Mouse (Mus musculus) embryonic facial prominence, embryonic 13.5 days (tissue): ENCODE results near the gene Dpep2nb. TPM values are rescaled to one million over a fixed set of nuclear protein-coding genes. Genes with fewer than 3 reads are reported as not detected.
"Not testable (repeated sequence)": the region's sequence is repeated elsewhere in the genome, so short reads cannot be mapped to it uniquely, and the experiment has no call there.

ENCODE experiments used
- ATAC-seq: fragments of 200-750 bp; cut with Nextera tagmentation; 2 replicates; pipeline ENCODE4 v1.8.0; 2017; ENCODE audit warnings: low read depth; ENCODE audit not compliant: insufficient number of reproducible peaks, insufficient read depth, low FRiP score, low TSS enrichment
- H3K27ac ChIP-seq: fragments of 300-500 bp; sonication (generic); 2 replicates; pipeline ENCODE4 v1.5.1; 2015; ENCODE audit warnings: moderate library complexity, mild to moderate bottlenecking, inconsistent platforms
- H3K27me3 ChIP-seq: fragments of 300-500 bp; sonication (generic); 2 replicates; pipeline ENCODE4 v1.6.1; 2015; ENCODE audit warnings: mild to moderate bottlenecking, inconsistent platforms
- H3K36me3 ChIP-seq: fragments of 300-500 bp; sonication (generic); 2 replicates; pipeline ENCODE4 v1.6.1; 2015; ENCODE audit warnings: mild to moderate bottlenecking, inconsistent platforms
- H3K4me1 ChIP-seq: fragments of 300-500 bp; sonication (generic); 2 replicates; pipeline ENCODE4 v1.6.1; 2015; ENCODE audit warnings: inconsistent platforms
- H3K4me2 ChIP-seq: fragments of 300-500 bp; sonication (generic); 2 replicates; pipeline ENCODE4 v1.6.1; 2015; ENCODE audit warnings: moderate library complexity, mild to moderate bottlenecking, inconsistent platforms
- H3K4me3 ChIP-seq: fragments of 300-500 bp; sonication (generic); 2 replicates; pipeline ENCODE4 v1.5.1; 2015; ENCODE audit warnings: mild to moderate bottlenecking, inconsistent platforms
- H3K9ac ChIP-seq: fragments of 300-500 bp; sonication (generic); 2 replicates; pipeline ENCODE4 v1.6.1; 2015; ENCODE audit warnings: mild to moderate bottlenecking, inconsistent platforms
- H3K9me3 ChIP-seq: fragments of 300-500 bp; sonication (generic); 2 replicates; pipeline ENCODE4 v1.6.1; 2016; ENCODE audit warnings: inconsistent platforms
- WGBS: fragments of 180-500 bp; shearing (Covaris S2); methylation state at CpG from one replicate; pipeline ENCODE4 v1.1.7; 2015; ENCODE audit warnings: mixed read lengths; 5-methylcytosine and 5-hydroxymethylcytosine counted together
- polyA plus RNA-seq: library from polyadenylated mRNA; unstranded; fragments of >200 nt; fragmentation: Nextera tagmentation; extraction: Ambion mirVana; gene quantifications from 2 replicates; pipeline ENCODE4 v1.2.1, GENCODE M21; 2015

Gene Dpep2nb
- polyA plus RNA-seq, 1 experiment from 2014 or later = not detected

GRCm38 (mm10) chr8:106004538-106005207, 1.1 kb downstream of the Dpep2nb start:
- Histone ChIP-seq H3K4me2 (no peak overlapping the region), H3K9ac (no peak overlapping the region), H3K4me1 (no peaks in the 10 kb centered on the region), H3K9me3 (no peaks in the 10 kb centered on the region), H3K27ac (no peak overlapping the region), H3K27me3 (no peaks in the 10 kb centered on the region), H3K36me3 (peaks cover 4% of the 10 kb centered on the region; the same call in 1 of the 2 replicates), H3K4me3 (no peak overlapping the region)
- ATAC-seq = no peak
- WGBS = 79% methylated on average over 8 of the region's 8 CpGs

- Histone ChIP-seq H3K27me3 (no peaks in the 10 kb centered on the region), H3K9me3 (no peaks in the 10 kb centered on the region), H3K4me2 (no peak overlapping the region), H3K9ac (no peak overlapping the region), H3K4me3 (no peak overlapping the region), H3K4me1 (no peaks in the 10 kb centered on the region), H3K36me3 (no peaks in the 10 kb centered on the region), H3K27ac (no peak overlapping the region)
- 84% methylated on average over 4 of the region's 4 CpGs for WGBS
- no peak for ATAC-seq
Observed at GRCm38 (mm10) chr8:106001908-106002307, 3.9 kb downstream of the Dpep2nb start.

- Histone ChIP-seq H3K4me1 (no peaks in the 10 kb centered on the region), H3K27ac (no peak overlapping the region), H3K36me3 (no peaks in the 10 kb centered on the region), H3K4me2 (no peak overlapping the region), H3K27me3 (no peaks in the 10 kb centered on the region), H3K9ac (no peak overlapping the region), H3K4me3 (no peak overlapping the region), H3K9me3 (no peaks in the 10 kb centered on the region)
- ATAC-seq = no peak
- 80% methylated on average over 2 of the region's 2 CpGs for WGBS
Observed at GRCm38 (mm10) chr8:105998971-105999370, 6.8 kb downstream of the Dpep2nb start.

GRCm38 (mm10) chr8:105996359-105996758, 9.4 kb downstream of the Dpep2nb start:
- no peaks in the 10 kb centered on the region for H3K27me3 ChIP-seq
- H3K4me2 ChIP-seq = no peak overlapping the region
- no peaks in the 10 kb centered on the region for H3K36me3 ChIP-seq
- no peaks in the 10 kb centered on the region for H3K9me3 ChIP-seq
- WGBS = 78% methylated on average over 7 of the region's 7 CpGs
- no peak for ATAC-seq
- no peaks in the 10 kb centered on the region for H3K4me1 ChIP-seq
- H3K9ac ChIP-seq = no peak overlapping the region
- no peak overlapping the region for H3K4me3 ChIP-seq
- H3K27ac ChIP-seq = no peak overlapping the region

- H3K9me3 ChIP-seq = no peaks in the 10 kb centered on the region
- no peaks in the 10 kb centered on the region for H3K4me1 ChIP-seq
- H3K27ac ChIP-seq = no peak overlapping the region
- no peak overlapping the region for H3K9ac ChIP-seq
- H3K27me3 ChIP-seq = no peaks in the 10 kb centered on the region
- ATAC-seq = no peak
- no peak overlapping the region for H3K4me3 ChIP-seq
- H3K4me2 ChIP-seq = no peak overlapping the region
- no peaks in the 10 kb centered on the region for H3K36me3 ChIP-seq
- 58% methylated on average over 4 of the region's 4 CpGs for WGBS
Observed at GRCm38 (mm10) chr8:105993226-105993625, 12.5 kb downstream of the Dpep2nb start.

- Histone ChIP-seq H3K27me3 (no peaks in the 10 kb centered on the region), H3K4me3 (no peak overlapping the region), H3K27ac (no peak overlapping the region), H3K4me1 (no peaks in the 10 kb centered on the region), H3K9ac (no peak overlapping the region), H3K9me3 (no peaks in the 10 kb centered on the region), H3K36me3 (no peaks in the 10 kb centered on the region), H3K4me2 (no peak overlapping the region)
- ATAC-seq = no peak
- 57% methylated on average over 5 of the region's 5 CpGs for WGBS
Observed at GRCm38 (mm10) chr8:105992499-105992898, 13.3 kb downstream of the Dpep2nb start.

GRCm38 (mm10) chr8:105991546-105991945, 14.2 kb downstream of the Dpep2nb start:
- no peaks in the 10 kb centered on the region for H3K27me3 ChIP-seq
- H3K4me3 ChIP-seq = no peak overlapping the region
- no peak overlapping the region for H3K27ac ChIP-seq
- H3K36me3 ChIP-seq = no peaks in the 10 kb centered on the region
- ATAC-seq = no peak
- H3K4me1 ChIP-seq = no peaks in the 10 kb centered on the region
- H3K4me2 ChIP-seq = no peak overlapping the region
- WGBS = 80% methylated on average over 2 of the region's 2 CpGs
- no peaks in the 10 kb centered on the region for H3K9me3 ChIP-seq
- no peak overlapping the region for H3K9ac ChIP-seq

- no peaks in the 10 kb centered on the region for H3K4me1 ChIP-seq
- 11% methylated on average over 15 of the region's 15 CpGs for WGBS
- H3K4me3 ChIP-seq = no peak within 1 kb of the TSS
- ATAC-seq = peak; percentile 62; the same call in 1 of the 2 replicates
- no peak within 1 kb of the TSS for H3K27ac ChIP-seq
- H3K4me2 ChIP-seq = peak within 1 kb of the TSS; percentile 39
- no peaks in the 10 kb centered on the region for H3K36me3 ChIP-seq
- no peaks in the 10 kb centered on the region for H3K27me3 ChIP-seq
- H3K9me3 ChIP-seq = no peaks in the 10 kb centered on the region
- H3K9ac ChIP-seq = peak within 1 kb of the TSS; percentile 40; the same call in 1 of the 2 replicates
Observed at GRCm38 (mm10) chr8:105990856-105991387, 14.9 kb downstream of the Dpep2nb start, which contains the start of gene Dus2. Dus2 (plus strand) TSS chr8:105991337.

GRCm38 (mm10) chr8:105988546-105988945, 17.2 kb downstream of the Dpep2nb start:
- H3K27me3 ChIP-seq = no peaks in the 10 kb centered on the region
- H3K4me2 ChIP-seq = no peak overlapping the region
- no peaks in the 10 kb centered on the region for H3K4me1 ChIP-seq
- H3K9ac ChIP-seq = no peak overlapping the region
- WGBS = 84% methylated on average over 11 of the region's 11 CpGs
- H3K27ac ChIP-seq = no peak overlapping the region
- ATAC-seq = no peak
- H3K4me3 ChIP-seq = no peak overlapping the region
- H3K36me3 ChIP-seq = no peaks in the 10 kb centered on the region
- H3K9me3 ChIP-seq = no peaks in the 10 kb centered on the region

- ATAC-seq, H3K4me2 ChIP-seq, H3K9me3 ChIP-seq, H3K9ac ChIP-seq, H3K4me3 ChIP-seq, H3K4me1 ChIP-seq, H3K27me3 ChIP-seq, H3K36me3 ChIP-seq, H3K27ac ChIP-seq: not testable (repeated sequence)
- WGBS = 79% methylated on average over 11 of the region's 11 CpGs
Observed at GRCm38 (mm10) chr8:105983406-105983805, 22.4 kb downstream of the Dpep2nb start.

- 87% methylated on average over 1 of the region's 1 CpGs for WGBS
- Histone ChIP-seq H3K9me3 (no peaks in the 10 kb centered on the region), H3K4me2 (no peak overlapping the region), H3K27ac (no peak overlapping the region), H3K9ac (no peak overlapping the region), H3K4me1 (no peaks in the 10 kb centered on the region), H3K27me3 (no peaks in the 10 kb centered on the region), H3K36me3 (no peaks in the 10 kb centered on the region), H3K4me3 (no peak overlapping the region)
- ATAC-seq = no peak
Observed at GRCm38 (mm10) chr8:105981146-105981545, 24.6 kb downstream of the Dpep2nb start.

- Histone ChIP-seq H3K36me3 (no peaks in the 10 kb centered on the region), H3K27me3 (no peaks in the 10 kb centered on the region), H3K4me3 (no peak within 1 kb of the TSS), H3K9me3 (no peaks in the 10 kb centered on the region), H3K4me2 (no peak within 1 kb of the TSS), H3K27ac (no peak within 1 kb of the TSS), H3K9ac (no peak within 1 kb of the TSS), H3K4me1 (no peaks in the 10 kb centered on the region)
- ATAC-seq = 0 out of 2 replicates have a peak, but pooled peaks have one; percentile 20
- WGBS = 93% methylated on average over 15 of the region's 15 CpGs
Observed at GRCm38 (mm10) chr8:105979325-105979724, 26.4 kb downstream of the Dpep2nb start, which contains the start of gene Dpep3. Dpep3 (minus strand) TSS chr8:105979429.
